Mouse (Mus musculus) G1E (cell line): ENCODE results near the gene Spata25.

ENCODE experiments used
- CTCF ChIP-seq: IDR thresholded peaks from 2 replicates; pipeline ENCODE4 v1.5.1; 2012; ENCODE audit warnings: low read depth, low read length, inconsistent platforms, mixed read lengths
- GATA1 ChIP-seq: IDR thresholded peaks from 2 replicates; pipeline ENCODE4 v1.6.1; 2012; ENCODE audit warnings: borderline replicate concordance, low read length, inconsistent platforms, mixed read lengths
- TAL1 ChIP-seq: conservative IDR thresholded peaks from 2 replicates; pipeline ENCODE4 v1.6.1; 2012; ENCODE audit warnings: low read depth, low read length, inconsistent platforms, mixed read lengths

- TF ChIP-seq CTCF (no peak), TAL1 (no peak), GATA1 (no peak)
These were observed 23.6 kb downstream of the Spata25 start, which contains the start of the genes Acot8 and Zswim3 for GRCm38 (mm10) chr2:164804533-164805331.
